Mouse (Mus musculus) C2C12 (cell line): ENCODE results near the gene Rell1. TPM values are rescaled to one million over a fixed set of nuclear protein-coding genes. Genes with fewer than 3 reads are reported as not detected.

ENCODE experiments used
- H3K27me3 ChIP-seq: one replicate; pipeline ENCODE4 v1.6.1; 2011; ENCODE audit not compliant: control insufficient read depth, insufficient read depth, insufficient read length
- H3K36me3 ChIP-seq: one replicate; pipeline ENCODE4 v1.6.1; 2011; ENCODE audit not compliant: control insufficient read depth, insufficient read depth
- H3K4me3 ChIP-seq: one replicate; pipeline ENCODE4 v1.5.1; 2011; ENCODE audit warnings: mild to moderate bottlenecking, control low read depth; ENCODE audit not compliant: poor library complexity, insufficient read depth, severe bottlenecking
- H3K79me2 ChIP-seq: one replicate; pipeline ENCODE4 v1.6.1; 2011; ENCODE audit not compliant: control insufficient read depth, insufficient read depth
- H3K79me3 ChIP-seq: one replicate; pipeline ENCODE4 v1.6.1; 2011; ENCODE audit warnings: low read depth, control low read depth
- H3ac ChIP-seq: one replicate; pipeline ENCODE3; 2011; ENCODE audit warnings: low read depth; ENCODE audit not compliant: control insufficient read depth, insufficient read length
- CEBPB ChIP-seq: IDR thresholded peaks from one replicate; pipeline ENCODE4 v1.6.1; 2011; ENCODE audit warnings: low read depth, mild to moderate bottlenecking, control low read depth, moderate library complexity
- CTCF ChIP-seq: IDR thresholded peaks from one replicate; pipeline ENCODE4 v1.5.1; 2011; ENCODE audit not compliant: control insufficient read depth, insufficient read depth, insufficient read length
- FOSL1 ChIP-seq: IDR thresholded peaks from one replicate; pipeline ENCODE4 v1.8.0; 2011; ENCODE audit warnings: mild to moderate bottlenecking, low read length; ENCODE audit not compliant: poor library complexity, insufficient read depth, severe bottlenecking
- MAX ChIP-seq: IDR thresholded peaks from one replicate; pipeline ENCODE4 v1.6.1; 2011; ENCODE audit warnings: mild to moderate bottlenecking, control low read depth
- MYOD1 ChIP-seq: IDR thresholded peaks from one replicate; pipeline ENCODE4 v1.6.1; 2011; ENCODE audit warnings: low read depth; ENCODE audit not compliant: control insufficient read depth, insufficient read length
- MYOG ChIP-seq: IDR thresholded peaks from one replicate; pipeline ENCODE4 v1.6.1; 2011; ENCODE audit not compliant: control insufficient read depth, insufficient read length; ENCODE audit errors: extremely low read depth
- USF1 ChIP-seq: IDR thresholded peaks from one replicate; pipeline ENCODE4 v1.6.1; 2011; ENCODE audit warnings: low read depth, mild to moderate bottlenecking, control low read depth, moderate library complexity
- polyA plus RNA-seq: library from polyadenylated mRNA; unstranded; fragments of >200 nt; fragmentation: generic; extraction: Trizol; gene quantifications from one replicate; pipeline ENCODE4 v1.2.1, GENCODE M21; 2012; ENCODE audit warnings: missing spikeins

The Rell1 gene
- polyA plus RNA-seq, 1 experiment, result 11.8 TPM

DNA sequence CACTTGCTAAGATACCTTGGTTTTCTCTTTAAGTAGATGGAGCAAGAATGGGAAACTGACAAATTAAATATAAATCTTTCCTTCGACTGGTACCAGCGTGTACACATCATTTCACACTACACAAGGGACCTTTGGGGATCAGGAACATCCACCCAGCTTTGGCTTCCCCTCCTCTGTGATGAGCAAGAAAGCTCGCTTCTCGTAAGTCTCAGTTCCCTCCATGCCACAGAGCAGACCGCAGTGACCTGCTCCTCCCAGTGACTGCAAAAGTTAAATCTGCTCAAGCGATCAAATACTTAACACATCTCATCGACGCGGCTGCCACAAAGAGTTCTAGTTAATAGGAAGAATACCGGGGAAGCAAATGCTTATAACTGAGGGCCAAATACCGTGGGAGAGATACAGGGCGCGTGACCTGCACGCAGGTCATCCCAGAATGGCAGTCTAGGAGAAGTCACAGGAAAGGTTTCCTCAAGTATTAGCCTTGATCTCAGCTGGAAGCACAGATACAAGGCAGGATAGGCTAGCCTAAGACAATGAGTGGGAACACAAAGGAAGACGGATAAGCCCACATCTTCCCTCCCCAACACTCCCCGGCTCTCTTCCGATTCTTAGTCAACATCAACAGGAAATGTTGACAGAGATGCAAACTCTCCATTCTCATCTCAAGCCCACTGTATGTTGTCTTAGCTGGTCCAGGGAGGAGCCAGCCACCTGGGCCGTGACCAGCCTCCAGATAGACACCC, 9.6 kb downstream of the Rell1 start:
- H3K36me3 ChIP-seq, result no peaks in the 10 kb centered on the region
- no peaks in the 10 kb centered on the region for H3K79me2 ChIP-seq
- H3ac ChIP-seq, result no peak overlapping the region
- no peaks in the 10 kb centered on the region for H3K27me3 ChIP-seq
- no peak for TF ChIP-seq USF1
- no peak for TF ChIP-seq FOSL1
- no peak for TF ChIP-seq CTCF
- no peak for TF ChIP-seq MYOG
- no peak for TF ChIP-seq MYOD1
- no peak for TF ChIP-seq CEBPB
- no peak for TF ChIP-seq MAX
- H3K79me3 ChIP-seq, result peaks cover 3% of the 10 kb centered on the region
- no peak overlapping the region for H3K4me3 ChIP-seq

DNA sequence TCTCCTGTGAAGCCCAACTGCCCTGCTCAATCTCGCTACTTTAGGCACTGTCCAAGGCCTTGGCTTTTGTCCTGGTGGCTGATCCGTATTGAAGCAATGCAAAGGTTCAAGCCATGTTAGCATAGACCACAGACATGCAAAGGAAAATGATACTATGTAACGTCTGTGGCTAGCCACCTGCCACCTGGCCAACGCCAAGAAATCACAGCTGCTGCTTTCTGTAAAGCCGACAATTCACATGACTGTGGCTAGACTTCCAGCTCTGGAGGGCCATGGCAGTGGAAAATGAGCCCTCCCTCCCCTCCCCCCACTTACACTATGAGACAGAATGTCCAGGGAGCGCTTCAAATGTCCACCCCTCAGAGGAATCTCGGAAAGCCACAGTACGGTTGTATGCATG, 11.1 kb downstream of the Rell1 start:
- no peak overlapping the region for H3K4me3 ChIP-seq
- H3ac ChIP-seq, result no peak overlapping the region
- no peaks in the 10 kb centered on the region for H3K36me3 ChIP-seq
- H3K27me3 ChIP-seq, result no peaks in the 10 kb centered on the region
- peaks cover 5% of the 10 kb centered on the region for H3K79me3 ChIP-seq
- H3K79me2 ChIP-seq, result peaks cover 8% of the 10 kb centered on the region
- TF ChIP-seq MYOD1, result peak; percentile 96
- no peak for TF ChIP-seq CTCF
- TF ChIP-seq MAX, result no peak
- TF ChIP-seq MYOG, result no peak
- TF ChIP-seq USF1, result no peak
- no peak for TF ChIP-seq FOSL1
- TF ChIP-seq CEBPB, result no peak

GRCm38 (mm10) chr5:63956411-63956810, 12.3 kb downstream of the Rell1 start:
- no peak for TF ChIP-seq MYOD1
- no peak for TF ChIP-seq CTCF
- no peak for TF ChIP-seq MYOG
- no peak for TF ChIP-seq CEBPB
- no peak for TF ChIP-seq MAX
- TF ChIP-seq USF1, result no peak
- no peak for TF ChIP-seq FOSL1
- Histone ChIP-seq H3ac (no peak overlapping the region), H3K27me3 (no peaks in the 10 kb centered on the region), H3K79me3 (peaks cover 5% of the 10 kb centered on the region), H3K4me3 (no peak overlapping the region), H3K36me3 (no peaks in the 10 kb centered on the region), H3K79me2 (peaks cover 16% of the 10 kb centered on the region)

- Histone ChIP-seq H3K4me3 (no peak overlapping the region), H3ac (no peak overlapping the region), H3K36me3 (no peaks in the 10 kb centered on the region), H3K79me3 (peaks cover 10% of the 10 kb centered on the region), H3K27me3 (no peaks in the 10 kb centered on the region), H3K79me2 (peaks cover 23% of the 10 kb centered on the region)
- TF ChIP-seq USF1, result peak; percentile 71
- no peak for TF ChIP-seq CTCF
Measured at GRCm38 (mm10) chr5:63953401-63954032, 15.2 kb downstream of the Rell1 start.

GRCm38 (mm10) chr5:63952039-63952438, 16.7 kb downstream of the Rell1 start:
- Histone ChIP-seq H3K4me3 (no peak overlapping the region), H3K79me2 (peaks cover 23% of the 10 kb centered on the region), H3ac (no peak overlapping the region), H3K79me3 (peaks cover 10% of the 10 kb centered on the region), H3K27me3 (no peaks in the 10 kb centered on the region), H3K36me3 (no peaks in the 10 kb centered on the region)
- no peak for TF ChIP-seq MYOD1
- no peak for TF ChIP-seq CEBPB
- TF ChIP-seq MYOG, result no peak
- no peak for TF ChIP-seq FOSL1
- no peak for TF ChIP-seq CTCF
- no peak for TF ChIP-seq USF1

GRCm38 (mm10) chr5:63951421-63951911, 17.2 kb downstream of the Rell1 start:
- Histone ChIP-seq H3K36me3 (no peaks in the 10 kb centered on the region), H3K27me3 (no peaks in the 10 kb centered on the region), H3K79me2 (peaks cover 23% of the 10 kb centered on the region), H3K4me3 (no peak overlapping the region), H3ac (no peak overlapping the region), H3K79me3 (peaks cover 10% of the 10 kb centered on the region)
- TF ChIP-seq USF1 (no peak), FOSL1 (no peak), CTCF (no peak), CEBPB (no peak), MYOG (no peak), MYOD1 (no peak), MAX (no peak)
